Mouse (Mus musculus): ENCODE data around the gene Rbbp4. TPM values are rescaled to one million over a fixed set of nuclear protein-coding genes. Genes with fewer than 3 reads are reported as not detected.

The Rbbp4 gene
- polyA plus RNA-seq, 1 experiment: 55.5 TPM

DNA sequence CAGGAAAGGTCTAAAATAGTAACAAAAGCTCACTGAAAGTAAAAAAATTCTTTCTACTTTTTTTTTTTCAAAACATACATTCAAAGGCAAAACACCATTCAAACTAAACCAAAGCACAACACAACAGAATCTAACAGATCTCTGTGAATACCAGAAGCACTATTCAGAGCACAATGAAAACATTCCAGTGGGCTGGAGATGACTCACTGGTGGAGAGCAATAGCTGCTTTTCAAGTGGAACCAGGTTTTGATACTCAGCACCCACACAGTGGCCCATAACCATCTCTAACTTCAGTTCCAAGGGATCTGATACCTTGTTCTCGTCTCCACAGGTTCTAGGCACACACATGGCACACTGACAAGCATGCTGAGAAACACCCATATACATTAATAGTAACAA is 10.4 kb downstream of the Rbbp4 start:
- no peak overlapping the region for H3K4me3 ChIP-seq (ENCODE audit: control insufficient read depth, insufficient read depth, low read length)
- H3K4me1 ChIP-seq (replicated peaks; ENCODE audit: control insufficient read depth, insufficient read depth, low read length): no peaks in the 10 kb centered on the region
- peaks cover 76% of the 10 kb centered on the region for H3K36me3 ChIP-seq (ENCODE audit: control insufficient read depth, insufficient read depth, low read length)
- TF ChIP-seq CTCF (IDR thresholded peaks at IDR 0.05; ENCODE audit: borderline replicate concordance, control insufficient read depth, extremely low read depth, insufficient read depth, low read length, poor library complexity) (no peak), POLR2A (IDR thresholded peaks at IDR 0.05; ENCODE audit: control insufficient read depth, extremely low read depth, insufficient read depth, low read length, poor library complexity) (no peak)
- DNase-seq: no peak
- H3K27ac ChIP-seq (ENCODE audit: control insufficient read depth, insufficient read depth, low read length): no peak overlapping the region
- H3K27me3 ChIP-seq (ENCODE audit: control insufficient read depth, insufficient read depth, low read length): no peaks in the 10 kb centered on the region
- 86% methylated on average over 1 of the region's 1 CpGs for WGBS

DNA sequence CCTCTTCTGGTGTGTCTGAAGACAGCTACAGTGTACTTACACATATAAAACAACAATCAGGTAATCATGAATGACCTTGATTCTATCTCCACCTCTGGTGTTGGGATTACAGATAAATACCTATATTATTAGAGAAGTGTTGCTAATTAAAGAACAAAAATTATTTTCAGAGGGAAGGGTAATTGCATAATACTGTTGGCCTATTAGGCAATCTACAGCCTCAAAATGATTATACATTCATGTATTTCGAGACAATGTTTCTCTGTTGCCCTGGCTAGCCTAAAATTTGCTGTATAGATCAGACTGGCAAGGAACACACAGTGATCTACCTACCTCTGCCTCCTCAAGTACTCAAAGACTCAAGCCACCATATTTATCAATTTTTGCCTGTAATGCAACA is 11.7 kb downstream of the Rbbp4 start:
- Histone ChIP-seq H3K36me3 (ENCODE audit: control insufficient read depth, insufficient read depth, low read length) (peaks cover 78% of the 10 kb centered on the region), H3K4me3 (ENCODE audit: control insufficient read depth, insufficient read depth, low read length) (no peak overlapping the region), H3K4me1 (replicated peaks; ENCODE audit: control insufficient read depth, insufficient read depth, low read length) (no peaks in the 10 kb centered on the region), H3K27me3 (ENCODE audit: control insufficient read depth, insufficient read depth, low read length) (no peaks in the 10 kb centered on the region), H3K27ac (ENCODE audit: control insufficient read depth, insufficient read depth, low read length) (no peak overlapping the region)
- no peak for DNase-seq
- 91% methylated on average over 1 of the region's 1 CpGs for WGBS
- TF ChIP-seq CTCF (IDR thresholded peaks at IDR 0.05; ENCODE audit: borderline replicate concordance, control insufficient read depth, extremely low read depth, insufficient read depth, low read length, poor library complexity): no peak
- TF ChIP-seq POLR2A (IDR thresholded peaks at IDR 0.05; ENCODE audit: control insufficient read depth, extremely low read depth, insufficient read depth, low read length, poor library complexity): no peak

DNA sequence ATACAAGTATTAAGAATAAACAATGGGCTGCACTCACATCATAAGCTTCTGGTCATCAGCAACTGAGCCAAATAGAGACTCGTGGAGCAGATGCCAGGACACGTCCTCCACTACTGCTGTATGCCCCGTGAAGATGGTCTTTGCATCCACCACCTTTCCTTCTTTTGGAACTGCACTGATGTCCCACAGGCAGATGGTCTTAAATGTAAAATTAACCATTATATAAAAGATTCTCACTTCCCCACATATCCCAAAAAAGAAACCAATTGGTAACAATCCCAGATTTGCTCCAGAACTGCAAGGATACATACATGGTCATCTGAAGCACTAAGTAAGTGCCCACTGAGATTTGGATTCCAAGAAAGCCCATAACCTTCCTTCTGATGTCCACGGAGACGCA is 13.1 kb downstream of the Rbbp4 start:
- Histone ChIP-seq H3K36me3 (ENCODE audit: control insufficient read depth, insufficient read depth, low read length) (peaks cover 78% of the 10 kb centered on the region), H3K27me3 (ENCODE audit: control insufficient read depth, insufficient read depth, low read length) (no peaks in the 10 kb centered on the region), H3K4me1 (replicated peaks; ENCODE audit: control insufficient read depth, insufficient read depth, low read length) (no peaks in the 10 kb centered on the region), H3K27ac (ENCODE audit: control insufficient read depth, insufficient read depth, low read length) (no peak overlapping the region), H3K4me3 (ENCODE audit: control insufficient read depth, insufficient read depth, low read length) (no peak overlapping the region)
- WGBS: 96% methylated on average over 5 of the region's 5 CpGs
- DNase-seq: no peak
- TF ChIP-seq CTCF (IDR thresholded peaks at IDR 0.05; ENCODE audit: borderline replicate concordance, control insufficient read depth, extremely low read depth, insufficient read depth, low read length, poor library complexity) (no peak), POLR2A (IDR thresholded peaks at IDR 0.05; ENCODE audit: control insufficient read depth, extremely low read depth, insufficient read depth, low read length, poor library complexity) (no peak)

DNA sequence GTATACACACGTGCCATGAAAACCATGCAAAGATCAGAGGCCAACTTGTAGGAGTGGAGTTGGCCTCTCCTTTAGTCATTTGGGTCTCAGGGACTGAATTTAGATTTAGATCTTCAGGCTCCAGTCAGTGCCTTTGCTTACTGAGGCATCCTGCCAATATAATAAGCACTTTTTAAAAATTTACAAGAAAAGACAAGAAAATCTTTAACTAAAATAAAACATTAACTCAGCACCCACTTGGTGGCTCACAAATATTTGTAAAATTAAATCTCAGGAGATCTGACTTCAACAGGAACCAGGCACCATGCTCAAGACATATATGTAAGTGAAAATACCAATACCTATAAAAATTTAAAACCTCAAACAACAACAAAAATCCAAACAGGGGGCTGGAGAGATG is 14.3 kb downstream of the Rbbp4 start:
- H3K4me3 ChIP-seq (ENCODE audit: control insufficient read depth, insufficient read depth, low read length): no peak overlapping the region
- WGBS: 95% methylated on average over 1 of the region's 1 CpGs
- H3K36me3 ChIP-seq (ENCODE audit: control insufficient read depth, insufficient read depth, low read length): peaks cover 79% of the 10 kb centered on the region
- TF ChIP-seq POLR2A (IDR thresholded peaks at IDR 0.05; ENCODE audit: control insufficient read depth, extremely low read depth, insufficient read depth, low read length, poor library complexity) (no peak), CTCF (IDR thresholded peaks at IDR 0.05; ENCODE audit: borderline replicate concordance, control insufficient read depth, extremely low read depth, insufficient read depth, low read length, poor library complexity) (no peak)
- no peak for DNase-seq
- H3K4me1 ChIP-seq (replicated peaks; ENCODE audit: control insufficient read depth, insufficient read depth, low read length): no peaks in the 10 kb centered on the region
- H3K27me3 ChIP-seq (ENCODE audit: control insufficient read depth, insufficient read depth, low read length): no peaks in the 10 kb centered on the region
- no peak overlapping the region for H3K27ac ChIP-seq (ENCODE audit: control insufficient read depth, insufficient read depth, low read length)

DNA sequence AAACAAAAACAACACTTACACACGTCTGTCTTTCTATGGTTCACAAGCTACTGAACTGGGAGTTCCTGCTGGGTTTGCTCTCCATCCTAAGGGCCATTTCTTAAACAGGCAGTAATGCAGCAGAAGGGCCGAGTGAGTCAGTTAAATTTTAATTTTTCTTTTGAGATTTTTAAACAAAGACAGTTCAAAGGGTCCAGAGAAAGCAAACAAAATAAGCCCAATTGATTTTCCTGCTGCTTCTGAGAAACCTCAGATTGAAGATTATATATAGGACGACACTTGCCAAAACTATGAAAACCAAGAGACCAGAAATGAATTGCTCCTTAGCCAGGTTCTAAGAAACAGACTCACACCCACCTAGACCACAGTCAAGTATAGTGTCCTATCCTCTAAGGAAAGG is 21.3 kb downstream of the Rbbp4 start:
- H3K36me3 ChIP-seq (ENCODE audit: control insufficient read depth, insufficient read depth, low read length): peaks cover 78% of the 10 kb centered on the region
- no peak for TF ChIP-seq CTCF (IDR thresholded peaks at IDR 0.05; ENCODE audit: borderline replicate concordance, control insufficient read depth, extremely low read depth, insufficient read depth, low read length, poor library complexity)
- no peak for TF ChIP-seq POLR2A (IDR thresholded peaks at IDR 0.05; ENCODE audit: control insufficient read depth, extremely low read depth, insufficient read depth, low read length, poor library complexity)
- no peaks in the 10 kb centered on the region for H3K27me3 ChIP-seq (ENCODE audit: control insufficient read depth, insufficient read depth, low read length)
- no peaks in the 10 kb centered on the region for H3K4me1 ChIP-seq (replicated peaks; ENCODE audit: control insufficient read depth, insufficient read depth, low read length)
- no peak overlapping the region for H3K27ac ChIP-seq (ENCODE audit: control insufficient read depth, insufficient read depth, low read length)
- DNase-seq: no peak
- H3K4me3 ChIP-seq (ENCODE audit: control insufficient read depth, insufficient read depth, low read length): no peak overlapping the region
- WGBS: 90% methylated on average over 3 of the region's 3 CpGs

DNA sequence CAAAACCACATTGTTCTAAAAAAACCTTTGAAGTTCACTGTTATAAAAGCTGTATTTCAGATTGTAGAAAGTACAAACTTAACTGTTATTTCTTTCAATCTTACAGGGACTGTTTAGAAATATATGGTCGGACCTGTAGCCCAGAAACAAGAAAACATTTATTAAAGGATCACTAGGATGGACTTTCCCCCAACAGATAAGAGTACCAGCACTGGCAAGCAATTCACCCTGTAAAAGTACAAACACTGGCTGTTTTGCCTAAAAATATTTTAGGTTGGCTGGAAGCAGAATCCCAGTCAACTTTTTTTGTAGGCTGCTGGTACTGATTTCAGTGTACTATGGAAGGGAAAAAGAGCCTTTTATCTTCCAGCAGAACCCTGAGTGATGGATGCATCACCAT is 27.2 kb downstream of the Rbbp4 start:
- Histone ChIP-seq H3K27me3 (ENCODE audit: control insufficient read depth, insufficient read depth, low read length) (no peaks in the 10 kb centered on the region), H3K4me3 (ENCODE audit: control insufficient read depth, insufficient read depth, low read length) (no peak overlapping the region), H3K27ac (ENCODE audit: control insufficient read depth, insufficient read depth, low read length) (no peak overlapping the region), H3K36me3 (ENCODE audit: control insufficient read depth, insufficient read depth, low read length) (peaks cover 40% of the 10 kb centered on the region), H3K4me1 (replicated peaks; ENCODE audit: control insufficient read depth, insufficient read depth, low read length) (no peaks in the 10 kb centered on the region)
- 96% methylated on average over 1 of the region's 1 CpGs for WGBS
- TF ChIP-seq POLR2A (IDR thresholded peaks at IDR 0.05; ENCODE audit: control insufficient read depth, extremely low read depth, insufficient read depth, low read length, poor library complexity) (no peak), CTCF (IDR thresholded peaks at IDR 0.05; ENCODE audit: borderline replicate concordance, control insufficient read depth, extremely low read depth, insufficient read depth, low read length, poor library complexity) (no peak)
- DNase-seq: no peak

DNA sequence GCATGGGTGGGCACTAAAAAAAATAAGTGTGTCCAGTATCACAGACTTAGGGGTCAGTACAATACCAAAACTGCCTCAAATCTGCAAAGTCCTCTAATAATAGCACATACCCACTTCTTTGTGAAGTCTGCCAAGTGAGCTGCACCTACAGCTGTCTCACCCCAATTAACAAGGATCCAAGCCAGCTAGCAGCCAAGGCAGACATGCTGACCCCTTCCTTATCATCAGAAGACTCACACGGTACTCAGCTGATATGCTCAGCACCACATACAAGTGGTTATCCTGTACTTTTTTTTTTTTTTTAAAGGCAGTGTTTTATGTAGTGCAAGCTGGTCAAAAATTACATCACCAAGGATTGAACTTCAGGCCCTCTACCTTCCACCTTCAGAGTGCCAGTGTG is 30.9 kb downstream of the Rbbp4 start:
- TF ChIP-seq POLR2A (IDR thresholded peaks at IDR 0.05; ENCODE audit: control insufficient read depth, extremely low read depth, insufficient read depth, low read length, poor library complexity): no peak
- TF ChIP-seq CTCF (IDR thresholded peaks at IDR 0.05; ENCODE audit: borderline replicate concordance, control insufficient read depth, extremely low read depth, insufficient read depth, low read length, poor library complexity): no peak
- WGBS: 88% methylated on average over 1 of the region's 1 CpGs
- DNase-seq: no peak
- H3K4me3 ChIP-seq (ENCODE audit: control insufficient read depth, insufficient read depth, low read length): no peak overlapping the region
- H3K27me3 ChIP-seq (ENCODE audit: control insufficient read depth, insufficient read depth, low read length): no peaks in the 10 kb centered on the region
- no peak overlapping the region for H3K27ac ChIP-seq (ENCODE audit: control insufficient read depth, insufficient read depth, low read length)
- no peaks in the 10 kb centered on the region for H3K4me1 ChIP-seq (replicated peaks; ENCODE audit: control insufficient read depth, insufficient read depth, low read length)
- peaks cover 24% of the 10 kb centered on the region for H3K36me3 ChIP-seq (ENCODE audit: control insufficient read depth, insufficient read depth, low read length)
